Mouse (Mus musculus): ENCODE data around the gene Zfp334.

The Zfp334 gene

GRCm38 (mm10) chr2:165387844-165388495, at the start of gene Zfp334:
Zfp334 (minus strand) TSS chr2:165388259.
- DNase-seq (ENCODE audit: low spot score) = peak; percentile 96

GRCm38 (mm10) chr2:165428694-165429093, 40.6 kb upstream of the Zfp334 start:
- no peak for DNase-seq (ENCODE audit: low spot score)

DNA sequence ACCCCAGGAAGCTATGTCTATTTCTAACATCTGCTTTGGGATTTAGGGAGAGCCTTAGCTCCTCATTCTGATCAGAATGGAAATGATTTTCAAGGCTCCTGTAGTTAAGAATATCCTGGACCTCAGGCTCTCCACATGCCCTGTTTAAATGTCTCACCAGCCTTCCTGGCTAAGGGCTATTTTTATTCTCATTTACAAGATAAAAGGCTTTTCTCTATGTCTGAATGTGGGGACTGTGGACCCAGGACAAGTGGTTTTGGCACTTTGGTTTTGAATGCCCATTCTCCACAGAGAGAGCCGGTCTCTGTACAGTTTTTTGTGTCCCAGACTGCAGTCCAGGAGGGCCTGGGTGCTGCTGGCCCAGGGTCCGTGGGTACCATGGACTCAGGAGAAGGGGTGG, 32.1 kb upstream of the Zfp334 start:
- no peak for DNase-seq (ENCODE audit: low spot score)

GRCm38 (mm10) chr2:165419670-165420111, 31.6 kb upstream of the Zfp334 start:
- DNase-seq (ENCODE audit: low spot score) = no peak

DNA sequence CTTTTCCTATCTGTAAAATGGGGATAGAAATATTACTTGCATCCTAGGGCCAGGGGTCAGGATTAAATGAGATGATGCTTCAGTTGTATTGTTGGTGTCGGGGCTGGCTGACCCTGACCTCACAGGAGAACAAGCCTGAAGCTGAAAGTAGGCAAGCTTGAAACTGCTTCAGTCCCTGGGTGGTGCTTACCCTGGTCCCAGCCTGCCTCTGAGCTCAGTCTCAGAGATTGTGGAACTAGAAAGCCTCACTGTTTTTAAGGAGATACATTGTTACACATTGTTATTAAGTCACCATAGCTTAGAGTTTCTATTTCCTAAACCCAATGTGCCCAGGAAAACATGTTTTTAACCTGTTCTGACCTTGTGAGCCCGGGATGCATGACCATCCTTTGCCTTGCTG, 30.5 kb upstream of the Zfp334 start:
- DNase-seq (ENCODE audit: low spot score) = no peak

DNA sequence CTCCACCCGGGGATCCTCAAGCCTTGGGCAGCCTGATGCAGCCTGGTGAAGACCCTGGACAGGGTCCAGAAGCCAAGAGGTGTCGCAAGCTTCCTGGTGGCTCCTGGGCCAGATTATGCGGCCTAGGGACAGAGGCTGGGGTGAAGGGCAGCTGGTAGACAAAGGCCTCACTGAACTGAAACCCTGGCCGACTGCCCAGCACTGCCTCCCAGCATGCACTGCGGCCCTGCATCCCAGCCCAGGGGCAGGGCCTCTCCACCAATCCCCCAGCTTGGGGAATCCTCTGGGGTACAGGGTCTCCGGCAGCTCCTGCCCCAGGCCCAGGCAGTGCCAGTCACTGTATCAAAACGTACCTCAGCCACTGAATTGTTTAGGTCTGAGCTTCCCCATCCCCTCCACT, 29.2 kb upstream of the Zfp334 start:
- DNase-seq (ENCODE audit: low spot score) = peak; percentile 69

GRCm38 (mm10) chr2:165415795-165416194, 27.7 kb upstream of the Zfp334 start:
- no peak for DNase-seq (ENCODE audit: low spot score)

GRCm38 (mm10) chr2:165415141-165415721, 27.2 kb upstream of the Zfp334 start:
- DNase-seq (ENCODE audit: low spot score) = no peak

GRCm38 (mm10) chr2:165414321-165414720, 26.3 kb upstream of the Zfp334 start:
- no peak for DNase-seq (ENCODE audit: low spot score)

GRCm38 (mm10) chr2:165413884-165414283, 25.8 kb upstream of the Zfp334 start:
- DNase-seq (ENCODE audit: low spot score) = peak; percentile 50

- DNase-seq (ENCODE audit: low spot score) = peak; percentile 82
These were observed 19.7 kb upstream of the Zfp334 start for GRCm38 (mm10) chr2:165407700-165408301.

DNA sequence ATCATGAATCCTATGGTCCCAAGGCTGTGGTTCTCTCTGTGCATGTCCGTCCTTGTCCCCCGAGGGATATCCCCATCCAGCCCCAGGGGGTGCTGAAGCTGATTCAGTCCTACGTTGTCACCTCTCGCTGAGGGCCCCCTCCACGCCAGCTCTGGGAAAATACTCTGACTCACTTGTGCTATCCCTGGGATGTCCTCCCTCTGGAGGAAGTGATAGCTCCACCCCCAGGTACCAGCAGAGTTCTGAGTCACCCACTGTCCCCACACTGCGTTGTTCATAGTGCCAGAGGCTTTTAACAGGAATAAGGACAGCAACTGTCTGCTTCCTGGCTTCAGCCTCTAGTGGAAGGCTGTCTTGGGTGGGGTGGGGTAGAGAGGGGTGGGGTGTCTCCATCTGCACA, 17.3 kb upstream of the Zfp334 start:
- no peak for DNase-seq (ENCODE audit: low spot score)

DNA sequence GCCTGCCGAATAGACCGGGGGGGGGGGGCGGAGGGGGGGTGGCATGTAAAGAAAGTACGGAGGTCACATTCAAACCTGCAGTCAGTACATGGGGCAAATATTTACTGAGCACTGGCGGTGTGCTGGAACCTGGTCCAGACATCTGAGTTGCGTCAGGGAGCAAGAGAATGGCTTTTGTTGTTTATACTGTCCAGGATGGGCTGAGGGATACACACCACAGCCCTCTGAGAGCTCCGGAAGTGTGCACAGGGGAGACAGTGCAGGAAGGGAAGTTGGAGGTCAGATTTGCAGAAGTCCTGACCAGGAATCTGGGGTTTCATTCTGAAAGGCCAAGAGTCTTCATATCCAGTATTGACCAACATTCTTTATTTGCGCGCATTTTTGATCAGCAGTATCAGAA, 16.9 kb upstream of the Zfp334 start:
- DNase-seq (ENCODE audit: low spot score) = no peak

DNA sequence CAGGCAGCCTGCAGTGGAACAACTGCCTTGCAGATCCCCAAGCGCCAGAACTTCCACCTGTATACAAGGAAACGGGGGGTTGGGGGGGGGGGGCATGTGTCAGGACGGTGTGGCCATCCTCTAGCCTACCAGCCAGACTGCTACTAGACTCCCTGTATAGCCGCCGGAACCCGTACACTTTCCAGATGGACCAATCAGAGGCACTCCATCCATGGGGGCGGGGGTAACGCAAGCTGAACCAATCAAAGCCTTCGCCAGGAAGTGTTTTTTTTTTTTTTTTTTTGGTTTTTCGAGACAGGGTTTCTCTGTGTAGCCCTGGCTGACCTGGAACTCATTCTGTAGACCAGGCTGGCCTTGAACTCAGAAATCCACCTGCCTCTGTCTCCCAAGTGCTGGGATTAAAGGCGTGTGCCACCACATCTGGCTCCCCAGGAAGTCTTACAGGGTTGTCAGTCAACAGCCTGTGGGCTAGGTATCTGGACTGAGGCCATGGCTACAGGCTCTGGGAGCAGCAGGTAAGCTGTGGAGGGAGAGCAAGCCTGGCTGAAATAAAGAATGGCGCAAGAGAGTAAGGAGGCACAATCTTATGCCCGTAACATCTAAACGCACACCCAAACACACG, 10.2 kb upstream of the Zfp334 start:
- DNase-seq (ENCODE audit: low spot score) = no peak

DNA sequence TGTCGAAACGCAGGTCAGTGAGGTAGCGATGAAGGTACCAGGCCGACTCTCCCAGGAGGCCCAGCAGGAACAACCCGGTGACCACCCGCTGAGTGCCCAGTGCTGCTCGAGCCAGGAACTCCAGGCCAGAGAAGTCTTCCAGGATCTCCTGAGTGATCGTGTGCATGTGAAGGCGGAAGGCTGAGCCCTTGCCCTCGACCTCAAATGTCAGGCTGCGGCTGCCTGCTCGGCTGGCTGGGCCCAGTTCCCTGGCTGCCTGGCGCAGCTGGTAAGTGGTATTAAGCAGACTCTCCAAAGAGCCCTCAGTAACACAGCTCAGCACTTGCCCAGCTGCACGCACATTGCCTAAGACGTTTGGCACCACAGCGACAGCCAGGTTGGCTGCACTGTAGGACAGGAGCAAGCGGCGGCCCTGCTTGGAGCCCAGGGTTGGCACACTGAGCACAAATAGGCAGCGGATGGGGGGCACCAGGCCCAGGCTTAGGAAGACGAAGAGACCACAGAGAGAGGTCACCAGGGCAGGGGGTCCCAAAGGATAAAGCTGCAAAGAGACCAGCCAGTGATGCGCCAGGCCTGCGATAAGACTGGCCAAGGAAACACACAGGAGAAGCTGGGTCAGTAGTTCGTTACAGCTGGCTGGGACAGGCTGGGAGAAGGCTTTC, 9.6 kb upstream of the Zfp334 start:
- DNase-seq (ENCODE audit: low spot score) = peak; percentile 38

GRCm38 (mm10) chr2:165396831-165397501, 8.9 kb upstream of the Zfp334 start:
- peak; percentile 29 for DNase-seq (ENCODE audit: low spot score)

DNA sequence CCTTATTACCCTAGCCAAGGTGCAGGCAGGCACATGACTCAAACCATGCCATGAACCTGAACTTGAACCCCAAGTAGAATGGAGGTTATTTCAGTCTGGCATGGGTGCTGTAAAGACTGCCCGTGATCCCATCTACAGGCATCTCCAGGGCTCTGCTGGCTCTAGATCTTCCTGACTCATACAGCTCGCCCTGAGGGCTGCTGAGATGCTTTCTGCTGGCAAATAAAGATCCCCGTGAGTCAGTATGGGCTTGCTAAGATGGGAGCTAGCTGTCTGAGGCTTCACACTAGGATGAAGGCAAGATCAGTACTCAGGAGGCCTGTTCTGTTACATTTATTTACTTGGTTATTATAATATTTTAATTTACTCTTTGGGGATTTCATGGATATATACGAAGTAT, 4.1 kb upstream of the Zfp334 start:
- no peak for DNase-seq (ENCODE audit: low spot score)

- DNase-seq (ENCODE audit: low spot score) = peak; percentile 85
These were observed 3.5 kb upstream of the Zfp334 start for GRCm38 (mm10) chr2:165391561-165391960.

- DNase-seq (ENCODE audit: low spot score) = no peak
These were observed 1.4 kb upstream of the Zfp334 start for GRCm38 (mm10) chr2:165389299-165389952.

GRCm38 (mm10) chr2:165387370-165387769, 689 bp downstream of the Zfp334 start:
- DNase-seq (ENCODE audit: low spot score) = peak; percentile 30

DNA sequence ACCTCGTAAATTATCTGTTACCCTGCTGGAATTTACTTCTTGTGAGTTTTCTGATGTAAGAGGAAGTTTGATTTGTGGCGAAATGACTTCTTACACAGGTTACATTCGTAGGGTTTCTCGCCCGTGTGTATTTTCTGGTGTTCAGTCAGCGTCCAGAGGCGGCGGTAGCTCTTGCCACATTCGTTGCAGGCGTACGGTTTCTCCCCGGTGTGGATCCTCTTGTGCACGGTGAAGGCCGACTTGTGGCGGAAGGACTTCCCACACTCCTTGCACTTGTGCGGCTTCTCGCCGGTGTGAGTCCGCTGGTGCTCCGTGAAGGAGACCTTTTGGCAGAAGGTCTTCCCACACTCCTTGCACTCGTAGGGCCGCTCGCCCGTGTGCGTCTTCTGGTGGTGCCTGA, 8.0 kb downstream of the Zfp334 start:
- DNase-seq (ENCODE audit: low spot score) = no peak
